ENCODE assay signal across 27 mouse cellular contexts in genomic region chr14:61428126-61428787, GRCm38 (mm10). TPM values are rescaled to one million over a fixed set of nuclear protein-coding genes. Genes with fewer than 3 reads are reported as not detected.
DNase-seq lines count a peak whose midpoint lies in the region; ATAC-seq and TF ChIP-seq lines count a peak whose summit lies in the region.
"Had no signal": no experiment of that assay in that cellular context is flagged by ENCODE, and none has a peak within 500 bp of the region (broad histone marks: within the 10 kb centered on the region; RNA-seq: fewer than 3 reads in every experiment).

No protein-coding gene starts in this region.

- 72% methylated on average over 3 of the region's 3 CpGs for WGBS in hindbrain, embryonic 14.5 days

- no peak overlapping the region for H3K4me2 ChIP-seq in hindbrain, embryonic 14.5 days (replicated peaks)
- H3K4me2 ChIP-seq: embryonic facial prominence, embryonic 13.5 days; forebrain, embryonic 12.5 days; forebrain, embryonic 15.5 days; heart, embryonic 13.5 days had no signal

- TF ChIP-seq CTCF in gastrocnemius, adult 2 months (IDR thresholded peaks at IDR 0.05): no peak

- no peak overlapping the region for H3K4me3 ChIP-seq in gastrocnemius, adult 2 months
- H3K4me3 ChIP-seq in hindbrain, embryonic 14.5 days (replicated peaks; ENCODE audit: low read length): no peak overlapping the region
- H3K4me3 ChIP-seq: embryonic facial prominence, embryonic 10.5 days; embryonic facial prominence, embryonic 13.5 days; erythroblast, embryonic 14.5 days; forebrain, embryonic 12.5 days; forebrain, embryonic 15.5 days; heart, embryonic 10.5 days; heart, embryonic 13.5 days had no signal

- no peaks in the 10 kb centered on the region for H3K9me3 ChIP-seq in hindbrain, embryonic 14.5 days (ENCODE audit: control insufficient read depth, low read length)
- H3K9me3 ChIP-seq: embryonic facial prominence, embryonic 10.5 days; embryonic facial prominence, embryonic 13.5 days; forebrain, embryonic 12.5 days; forebrain, embryonic 15.5 days; heart, embryonic 10.5 days; heart, embryonic 13.5 days had no signal

- H3K27me3 ChIP-seq in hindbrain, embryonic 14.5 days (ENCODE audit: control insufficient read depth, insufficient read depth, low read length): no peaks in the 10 kb centered on the region
- H3K27me3 ChIP-seq: embryonic facial prominence, embryonic 13.5 days; forebrain, embryonic 12.5 days; forebrain, embryonic 15.5 days; heart, embryonic 13.5 days; Patski had no signal

- H3K4me1 ChIP-seq in hindbrain, embryonic 14.5 days (replicated peaks; ENCODE audit: control insufficient read depth, insufficient read depth, low read length): no peaks in the 10 kb centered on the region; the same call in 1 of the 2 replicates

- no peak for DNase-seq in gastrocnemius, adult 2 months
- DNase-seq in gastrocnemius, adult 18-20 months (ENCODE audit: low spot score): no peak
- no peak for DNase-seq in kidney, postnatal 4 days
- no peak for DNase-seq in hindbrain, embryonic 14.5 days (ENCODE audit: low spot score)
- DNase-seq in heart, adult 8-10 months (ENCODE audit: low spot score): no peak
- DNase-seq: adrenal gland, postnatal 14 days; cerebellum, adult 11 months; cerebellum, adult 2 months; cerebellum, adult 9-11 months; cerebellum, postnatal 25 days; embryo, embryonic 11 days; gastrocnemius, postnatal 14 days; heart, adult 18-20 months; heart, postnatal 14 days; heart, postnatal 4 days had no signal

- no peak overlapping the region for H3K9ac ChIP-seq in hindbrain, embryonic 14.5 days
- H3K9ac ChIP-seq: embryonic facial prominence, embryonic 13.5 days; forebrain, embryonic 12.5 days; forebrain, embryonic 15.5 days; heart, embryonic 13.5 days had no signal

- intact Hi-C loops in gastrocnemius, adult 2 months (cut with DNase I): no loop called here

- H3K36me3 ChIP-seq in hindbrain, embryonic 14.5 days (replicated peaks; ENCODE audit: control insufficient read depth, insufficient read depth): no peaks in the 10 kb centered on the region
- H3K36me3 ChIP-seq: embryonic facial prominence, embryonic 13.5 days; forebrain, embryonic 12.5 days; forebrain, embryonic 15.5 days; heart, embryonic 10.5 days; heart, embryonic 13.5 days had no signal

- H3K27ac ChIP-seq in gastrocnemius, adult 2 months: peak overlapping the region; percentile 24; the same call in 1 of the 2 replicates
- H3K27ac ChIP-seq in hindbrain, embryonic 14.5 days: no peak overlapping the region
- H3K27ac ChIP-seq: embryonic facial prominence, embryonic 10.5 days; embryonic facial prominence, embryonic 13.5 days; forebrain, embryonic 12.5 days; forebrain, embryonic 15.5 days; heart, embryonic 10.5 days; heart, embryonic 13.5 days had no signal

- ATAC-seq in CD4-positive, CD25-positive, alpha-beta regulatory T cell, adult 4 months: peak; percentile 28
- ATAC-seq in granulocyte monocyte progenitor cell, adult 5-6 weeks (replicated peaks; ENCODE audit: poor library complexity, severe bottlenecking): peak; percentile 61
- ATAC-seq in hindbrain, embryonic 14.5 days (ENCODE audit: low FRiP score): no peak
- ATAC-seq: forebrain, embryonic 15.5 days; hindbrain, embryonic 16.5 days; intestine, postnatal 0 days; Patski had no signal

RNA-seq across cellular contexts. Expression of gene Kpna3, which starts 11.4 kb away (rescaled TPM):
- 100 to 1,000 TPM; 111 to 118 TPM for total RNA-seq in gastrocnemius, adult 2 months (2021)
- 100 to 1,000 TPM; 122 TPM for total RNA-seq in gastrocnemius, adult 18-20 months (2021)
- 10 to 100 TPM; 30.6 to 35.1 TPM for polyA plus RNA-seq in CD4-positive, CD25-positive, alpha-beta regulatory T cell, adult 4 months (2017; shearing (Covaris generic))
- total RNA-seq in granulocyte monocyte progenitor cell, adult 5-6 weeks (2014; fragmentation: Nextera tagmentation): 43.2 and 47.9 TPM in 2 replicates
- 29.7 and 50.2 TPM in 2 replicates for total RNA-seq in granulocyte monocyte progenitor cell, adult 5-6 weeks (2017)
- 83.7 and 93.7 TPM in 2 replicates for polyA plus RNA-seq in hindbrain, embryonic 14.5 days (2014; fragmentation: Nextera tagmentation; extraction: Ambion mirVana)
- total RNA-seq in heart, adult 8-10 months (2022): 10 to 100 TPM; 51.4 to 63.7 (median 59.9) TPM
